Mouse (Mus musculus) layer of hippocampus, adult 2 months (tissue): ENCODE measurements around the gene Pex13. TPM values are rescaled to one million over a fixed set of nuclear protein-coding genes. Genes with fewer than 3 reads are reported as not detected.

Experiments used
- DNase-seq, 2 experiments: peaks; one replicate each; pipeline ENCODE4 v3.0.0; 2022; ENCODE audit warnings: low spot score in 2 of 2
- H3K27ac ChIP-seq: fragments of 200-600 bp; 2 replicates; pipeline ENCODE4 v1.8.1; 2022
- H3K4me3 ChIP-seq: fragments of 200-600 bp; 2 replicates; pipeline ENCODE4 v1.8.1; 2022; ENCODE audit warnings: mild to moderate bottlenecking
- CTCF ChIP-seq: fragments of 200-600 bp; conservative IDR thresholded peaks from 2 replicates; pipeline ENCODE4 v1.8.1; 2022; ENCODE audit warnings: antibody characterized with exemption, mild to moderate bottlenecking, moderate library complexity
- total RNA-seq, 2 experiments: library from RNA; stranded (reverse); gene quantifications; 2 replicates each; pipeline ENCODE4 v1.2.3; 2021

Gene Pex13
- total RNA-seq, 2 experiments from 2014 or later, result 22.8 to 34.0 TPM

DNA sequence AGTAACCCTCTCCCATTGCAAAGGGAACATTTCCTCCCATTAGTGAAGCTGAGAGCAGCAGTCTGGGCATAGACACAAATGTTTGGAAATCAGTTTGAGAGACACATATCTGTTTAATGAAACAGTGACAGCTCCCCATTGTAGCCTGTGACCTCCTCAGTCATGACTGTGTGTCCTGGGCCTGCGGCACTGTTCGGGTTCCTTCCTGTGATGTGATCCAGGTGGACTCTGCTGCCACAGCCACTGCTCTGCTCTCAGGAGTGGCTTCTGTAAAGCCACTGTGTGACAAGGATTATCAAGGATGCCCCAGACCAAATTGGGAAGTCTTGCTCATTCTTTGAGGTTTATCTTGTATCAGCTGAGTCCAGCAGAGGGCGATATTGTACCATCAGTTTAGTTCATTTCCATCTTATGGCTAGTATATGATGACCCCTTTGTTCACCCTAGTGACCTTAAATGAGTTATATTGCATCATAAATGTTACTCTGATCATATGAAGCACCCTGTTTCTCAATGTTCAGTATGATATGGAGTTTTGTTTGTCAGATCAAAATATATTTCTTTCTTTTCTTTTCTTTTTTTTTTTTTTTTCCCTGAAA, 13.4 kb upstream of the Pex13 start:
- no peak overlapping the region for H3K27ac ChIP-seq
- DNase-seq, result peak; percentile 28 to 67
- no peak overlapping the region for H3K4me3 ChIP-seq
- TF ChIP-seq CTCF, result peak; percentile 90

DNA sequence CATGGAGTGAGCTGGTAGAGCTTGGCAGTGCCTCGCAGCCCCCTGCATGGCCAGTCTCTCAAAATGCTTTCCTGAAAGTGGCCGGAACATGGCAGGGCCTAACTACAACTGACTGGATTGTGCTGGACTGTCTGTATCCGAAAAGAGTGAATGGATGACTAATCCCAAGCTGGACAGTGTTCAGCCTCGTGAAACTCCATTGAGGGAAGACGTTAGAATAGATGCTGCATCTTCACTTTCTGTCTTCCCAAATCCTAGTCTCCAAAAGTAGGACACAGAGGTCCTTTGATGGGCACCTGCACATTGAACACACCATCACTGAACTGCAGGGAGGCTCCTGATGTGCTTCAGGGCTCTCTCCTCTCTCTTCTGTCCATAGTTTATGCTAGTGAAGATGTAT, 10.3 kb upstream of the Pex13 start:
- Histone ChIP-seq H3K4me3 (no peak overlapping the region), H3K27ac (no peak overlapping the region)
- DNase-seq, result no peak
- no peak for TF ChIP-seq CTCF

DNA sequence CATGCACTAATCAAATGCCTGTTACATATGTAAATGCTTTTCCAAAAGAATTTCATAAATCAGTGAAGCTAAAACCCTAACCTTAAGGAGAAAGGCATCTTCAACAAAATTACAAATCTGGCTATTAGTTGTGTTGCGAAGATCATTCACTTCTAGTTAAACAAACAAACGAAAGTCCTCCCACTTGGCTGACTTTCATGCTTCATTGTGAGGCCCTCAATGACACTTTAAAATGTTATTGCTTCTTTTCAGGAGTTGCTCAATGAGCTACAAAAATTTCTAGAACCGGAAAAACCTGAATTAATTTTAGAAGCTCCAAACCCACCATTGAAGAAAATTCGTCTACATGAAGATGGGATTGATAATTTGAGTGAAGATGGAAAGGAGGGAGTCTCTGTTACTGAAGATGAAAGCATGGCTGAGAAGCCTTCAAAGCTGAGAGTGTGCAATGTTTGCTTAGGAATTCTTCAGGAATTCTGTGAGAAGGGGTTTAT, 6.5 kb upstream of the Pex13 start:
- TF ChIP-seq CTCF, result no peak
- DNase-seq, result no peak
- H3K4me3 ChIP-seq, result no peak overlapping the region
- H3K27ac ChIP-seq, result no peak overlapping the region

DNA sequence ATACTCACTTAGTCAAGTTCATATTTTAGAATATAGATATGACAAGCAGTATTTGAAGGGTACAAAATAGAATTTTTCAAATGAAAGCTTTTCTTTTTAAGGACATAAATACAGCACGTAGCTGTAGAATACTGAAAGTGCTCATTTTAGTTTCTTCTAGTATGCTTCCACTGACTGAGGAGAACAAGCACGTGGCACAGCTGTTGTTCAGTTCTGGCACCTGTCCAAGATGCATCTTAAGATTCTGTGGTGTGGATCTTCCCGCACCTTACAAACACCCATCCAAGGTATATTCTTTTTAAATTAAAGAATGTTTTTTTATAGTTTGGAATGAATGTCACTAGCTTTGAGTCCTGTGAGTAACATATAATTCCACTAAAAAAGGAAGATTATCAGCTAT, 1.4 kb upstream of the Pex13 start:
- Histone ChIP-seq H3K27ac (no peak overlapping the region), H3K4me3 (peak overlapping the region; percentile 96)
- no peak for DNase-seq
- TF ChIP-seq CTCF, result no peak

DNA sequence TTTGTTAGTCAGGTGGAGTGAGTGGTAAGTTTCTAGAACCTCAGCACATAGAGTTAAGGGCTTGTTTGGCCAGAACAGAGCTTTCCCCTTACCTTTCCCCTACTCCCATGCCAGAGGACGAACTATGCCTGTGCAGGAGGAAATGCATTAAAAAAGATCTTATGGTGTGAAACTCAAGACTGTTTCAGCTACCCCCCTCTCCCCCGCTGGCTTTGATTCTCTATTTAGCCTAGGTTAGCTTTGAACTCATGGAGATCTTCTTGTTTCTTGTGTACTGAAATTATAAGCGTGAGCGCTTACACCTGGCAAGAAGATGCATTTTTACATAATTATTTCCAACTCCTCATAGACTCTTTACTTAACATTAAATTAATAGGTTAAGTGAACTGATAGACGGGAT, 767 bp upstream of the Pex13 start:
- TF ChIP-seq CTCF, result no peak
- Histone ChIP-seq H3K4me3 (peak overlapping the region; percentile 96), H3K27ac (peak overlapping the region; percentile 97)
- no peak for DNase-seq

DNA sequence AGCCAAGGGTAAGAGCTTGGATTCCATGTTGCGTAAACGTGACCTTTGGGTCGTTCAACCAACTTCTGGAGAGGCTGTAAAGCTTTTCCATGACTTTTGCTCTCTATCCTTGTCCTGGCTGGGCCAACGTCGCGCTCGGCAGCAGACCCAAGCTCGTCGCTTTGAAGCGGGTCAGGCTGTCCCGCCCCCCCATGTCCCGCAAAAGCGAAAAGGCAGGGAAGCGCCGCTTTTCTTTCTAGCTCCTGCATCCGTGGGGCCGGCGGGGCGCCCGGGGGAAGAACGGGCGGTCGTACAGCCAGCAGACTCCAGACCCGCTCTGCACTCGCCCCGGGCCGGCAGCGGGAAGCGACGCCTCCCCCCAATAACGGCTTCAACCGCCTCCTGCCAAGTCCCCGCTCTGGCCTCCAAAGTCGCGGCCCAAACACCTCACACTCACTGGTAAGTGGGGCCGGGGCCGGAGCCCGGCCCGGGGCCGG, 410 bp downstream of the Pex13 start, which contains the start of gene Pus10:
Gene Pus10, plus strand, starts transcription at position 364 of the 476 bp plus-strand sequence.
- H3K4me3 ChIP-seq, result peak within 1 kb of the TSS; percentile 96
- peak in 1 of 2 experiments; percentile 17 for DNase-seq
- peak within 1 kb of the TSS; percentile 97 for H3K27ac ChIP-seq
- TF ChIP-seq CTCF, result no peak

DNA sequence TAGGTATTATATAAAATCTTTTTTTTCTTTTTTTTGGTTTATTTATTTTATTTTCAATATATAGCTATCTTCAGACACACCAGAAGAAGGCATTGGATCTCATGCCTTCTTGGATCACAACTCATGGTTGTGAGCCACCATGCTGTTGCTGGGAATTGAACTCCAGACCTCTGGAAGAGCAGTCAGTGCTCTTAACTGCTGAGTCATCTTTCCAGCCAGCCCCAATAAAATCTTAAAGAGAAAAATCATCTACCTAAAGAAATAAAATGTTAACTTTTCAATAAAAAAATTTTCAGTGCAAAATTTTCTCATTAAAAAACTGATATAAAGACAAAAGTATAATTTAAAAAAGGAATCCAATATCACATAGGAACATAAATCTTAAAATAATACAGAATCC, 1.5 kb downstream of the Pex13 start:
- DNase-seq, result no peak
- TF ChIP-seq CTCF, result no peak
- Histone ChIP-seq H3K4me3 (no peak overlapping the region), H3K27ac (no peak overlapping the region)

DNA sequence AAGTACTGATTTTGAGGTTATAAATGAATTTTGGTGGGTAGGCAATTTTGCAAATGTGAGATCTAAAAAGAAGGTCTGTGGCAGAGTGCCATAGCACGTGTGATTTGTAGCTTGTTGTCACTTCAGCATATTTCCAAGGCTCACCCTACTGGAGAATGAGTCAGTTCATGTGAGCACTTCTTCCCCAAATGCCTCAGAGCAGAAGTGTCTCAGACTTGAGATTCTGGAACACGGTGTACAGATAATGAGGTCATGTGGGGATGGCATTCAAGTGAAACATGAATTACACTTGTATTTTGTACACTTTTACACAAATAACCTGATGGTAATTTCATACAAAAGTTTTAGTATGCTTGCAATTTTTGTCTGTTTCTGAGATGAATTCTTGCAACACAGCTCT, 8.0 kb downstream of the Pex13 start:
- no peak overlapping the region for H3K4me3 ChIP-seq
- no peak overlapping the region for H3K27ac ChIP-seq
- no peak for DNase-seq
- no peak for TF ChIP-seq CTCF

DNA sequence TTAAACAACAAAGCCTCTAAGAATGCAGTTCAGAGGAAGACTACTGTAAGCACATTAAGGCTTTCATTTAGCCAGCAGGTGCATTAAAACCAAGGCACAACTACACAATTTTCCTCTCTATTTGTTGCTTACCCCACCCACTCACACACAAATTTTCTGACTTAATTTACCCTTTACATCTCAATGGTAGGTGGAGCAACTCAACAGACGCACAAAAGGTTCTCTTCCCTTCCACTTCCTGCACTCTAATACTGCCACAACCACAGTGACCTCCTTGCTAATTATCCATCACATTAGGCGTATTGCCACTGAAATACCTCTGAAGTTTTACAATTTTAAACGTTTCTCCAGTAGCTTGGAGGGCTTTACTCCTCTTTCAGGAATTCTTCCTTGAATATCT, 12.1 kb downstream of the Pex13 start:
- no peak for TF ChIP-seq CTCF

DNA sequence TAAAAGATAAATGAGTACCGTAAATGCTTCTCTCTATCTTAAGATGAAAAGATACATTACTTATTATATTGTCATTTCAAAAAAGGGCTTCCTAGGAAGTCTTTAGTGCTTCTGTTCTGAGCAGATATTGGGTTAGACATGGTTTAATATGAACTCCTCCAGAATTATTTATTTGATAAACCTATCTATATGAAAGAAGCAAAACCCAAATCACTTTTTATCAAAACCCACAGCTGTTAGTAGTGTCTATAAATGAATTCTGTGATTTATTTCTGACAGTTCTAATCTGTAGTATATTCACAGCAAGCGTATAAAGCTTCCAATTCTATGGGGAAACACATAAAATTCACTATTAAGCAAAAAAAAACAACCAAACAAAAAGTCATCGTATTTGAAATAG, 17.9 kb downstream of the Pex13 start:
- DNase-seq, result no peak
- no peak for TF ChIP-seq CTCF
- Histone ChIP-seq H3K27ac (no peak overlapping the region), H3K4me3 (no peak overlapping the region)

More for the DNA sequence above, 12.1 kb downstream of the Pex13 start:
- Histone ChIP-seq H3K4me3 (no peak overlapping the region), H3K27ac (no peak overlapping the region)
- no peak for DNase-seq

DNA sequence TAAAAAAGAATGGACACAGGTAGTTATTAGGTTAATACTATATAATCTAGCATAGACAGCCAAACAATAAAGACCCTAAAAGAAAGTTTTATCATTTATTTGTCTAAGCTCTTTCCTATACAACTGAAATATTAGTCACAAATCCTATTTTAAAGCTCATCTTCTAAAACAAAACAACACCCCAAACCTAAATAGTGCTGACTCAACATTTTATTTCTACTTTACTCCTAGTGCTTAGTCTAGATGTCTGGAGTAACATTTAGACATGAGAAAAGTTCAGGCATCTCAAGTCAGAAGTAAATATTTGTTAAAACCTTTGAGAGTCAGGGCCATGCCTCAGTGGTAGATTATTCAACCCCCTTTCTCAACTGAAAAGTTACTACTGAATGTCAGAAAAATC, 18.3 kb downstream of the Pex13 start:
- DNase-seq, result no peak
- H3K27ac ChIP-seq, result no peak overlapping the region
- no peak overlapping the region for H3K4me3 ChIP-seq
- TF ChIP-seq CTCF, result no peak

DNA sequence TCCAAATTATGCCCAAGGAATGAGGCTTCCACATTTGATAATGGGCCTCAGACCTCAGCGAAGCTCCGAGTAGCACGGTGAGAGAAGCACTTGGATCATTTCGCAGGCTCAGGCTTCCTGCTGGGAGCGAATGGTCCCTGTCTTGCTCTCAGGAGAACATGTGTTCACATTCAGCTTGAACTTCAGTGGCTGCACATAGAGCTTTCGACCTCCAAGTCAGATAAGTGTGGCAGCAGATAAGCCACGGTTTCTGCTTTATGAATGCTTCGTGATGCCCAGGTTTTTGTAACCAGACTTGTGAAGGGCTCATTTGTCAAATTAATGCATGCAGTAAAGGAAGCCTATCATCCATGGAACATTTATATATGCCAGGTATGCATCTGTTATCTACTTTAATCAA, 31.2 kb downstream of the Pex13 start:
- Histone ChIP-seq H3K4me3 (no peak overlapping the region), H3K27ac (no peak overlapping the region)
- no peak for TF ChIP-seq CTCF
- DNase-seq, result peak in 1 of 2 experiments; percentile 1

DNA sequence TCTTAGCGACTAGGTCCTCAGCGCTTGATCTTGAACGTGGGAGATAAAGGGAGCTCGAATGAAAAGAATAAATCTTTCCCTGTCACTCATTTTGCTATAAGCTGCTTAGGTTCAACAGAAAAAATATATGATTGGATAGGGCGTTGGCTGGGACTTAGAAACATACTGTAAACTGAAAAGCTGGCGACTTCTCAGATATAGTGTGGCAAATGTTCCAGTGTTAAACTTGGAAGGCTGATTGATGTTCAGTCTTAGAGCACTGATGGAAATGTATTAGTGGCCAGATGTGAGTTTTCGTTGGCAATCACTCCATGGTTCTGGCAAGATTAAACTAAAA, 31.9 kb downstream of the Pex13 start:
- Histone ChIP-seq H3K4me3 (peak overlapping the region; percentile 88), H3K27ac (peak overlapping the region; percentile 90)
- no peak for DNase-seq
- no peak for TF ChIP-seq CTCF
